Mouse (Mus musculus) forebrain, embryonic 10.5 days (tissue): Measurements from ENCODE around the gene Ptpru. TPM values are rescaled to one million over a fixed set of nuclear protein-coding genes. Genes with fewer than 3 reads are reported as not detected.
A peak's percentile ranks its signal among the peaks of the same experiment; 100 is the strongest.

Experiments used
- DNase-seq: peaks from one replicate; pipeline ENCODE4 v3.0.0-alpha.2; 2017; ENCODE audit warnings: low spot score; ENCODE audit errors: extremely low spot score
- H3K27ac ChIP-seq: fragments of 300-500 bp; sonication (generic); 2 replicates; pipeline ENCODE4 v1.5.1; 2016; ENCODE audit warnings: mild to moderate bottlenecking
- H3K27me3 ChIP-seq: fragments of 300-500 bp; sonication (generic); 2 replicates; pipeline ENCODE4 v1.6.1; 2016; ENCODE audit warnings: mild to moderate bottlenecking; ENCODE audit not compliant: poor library complexity, severe bottlenecking
- H3K36me3 ChIP-seq: fragments of 300-500 bp; sonication (generic); replicated peaks from 2 replicates; pipeline ENCODE4 v1.6.1; 2016; ENCODE audit warnings: mild to moderate bottlenecking, moderate library complexity
- H3K4me1 ChIP-seq: fragments of 300-500 bp; sonication (generic); 2 replicates; pipeline ENCODE4 v1.6.1; 2016
- H3K4me3 ChIP-seq: fragments of 300-500 bp; sonication (generic); 2 replicates; pipeline ENCODE4 v1.5.1; 2016; ENCODE audit warnings: mild to moderate bottlenecking, moderate library complexity
- H3K9me3 ChIP-seq: fragments of 300-500 bp; sonication (generic); 2 replicates; pipeline ENCODE4 v1.6.1; 2016; ENCODE audit warnings: mild to moderate bottlenecking, moderate library complexity
- WGBS: fragments of 180-500 bp; shearing (Covaris S2); methylation state at CpG from one replicate; pipeline ENCODE4 v1.1.7; 2016; 5-methylcytosine and 5-hydroxymethylcytosine counted together
- polyA plus RNA-seq: library from polyadenylated mRNA; unstranded; fragments of >200 nt; fragmentation: Nextera tagmentation; extraction: Ambion mirVana; gene quantifications from 2 replicates; pipeline ENCODE4 v1.2.1, GENCODE M21; 2016

Ptpru gene
- 26.5 and 27.0 TPM in 2 replicates for polyA plus RNA-seq

GRCm38 (mm10) chr4:131837872-131838524 is at the start of gene Ptpru:
Ptpru (minus strand) TSS chr4:131838288.
- WGBS: under 1% methylated on average over 72 of the region's 72 CpGs

DNA sequence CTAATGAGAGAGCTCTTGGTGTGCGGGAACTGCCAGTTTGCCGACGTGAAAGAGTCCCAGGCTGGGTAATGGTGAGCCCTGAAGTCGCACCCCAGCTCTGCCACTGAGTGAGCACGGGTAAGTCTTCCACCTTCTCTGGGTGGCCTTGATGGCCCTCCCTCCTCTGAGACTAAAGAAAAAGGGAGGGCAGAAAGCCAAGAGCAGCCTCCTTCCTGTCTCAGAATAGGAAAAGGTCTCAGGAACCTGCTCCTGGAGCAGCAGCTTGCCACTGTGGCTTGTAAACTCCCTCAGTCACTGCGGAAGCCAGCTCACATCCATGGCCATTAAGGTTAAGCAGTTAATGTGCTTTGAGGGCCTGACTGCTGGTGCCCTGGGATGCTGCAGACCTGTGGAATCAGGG is 47.3 kb upstream of the Ptpru start:
- H3K4me1 ChIP-seq: peaks cover 24% of the 10 kb centered on the region
- DNase-seq: no peak
- H3K27me3 ChIP-seq: no peaks in the 10 kb centered on the region
- H3K9me3 ChIP-seq: no peaks in the 10 kb centered on the region
- H3K27ac ChIP-seq: no peak overlapping the region
- H3K4me3 ChIP-seq: no peak overlapping the region
- WGBS: 90% methylated on average over 6 of the region's 6 CpGs
- H3K36me3 ChIP-seq: peaks cover 60% of the 10 kb centered on the region

More at GRCm38 (mm10) chr4:131837872-131838524, at the start of gene Ptpru:
- Histone ChIP-seq H3K27ac (peak within 1 kb of the TSS; percentile 87), H3K36me3 (no peaks in the 10 kb centered on the region), H3K4me3 (peak within 1 kb of the TSS; percentile 84), H3K4me1 (peaks cover 61% of the 10 kb centered on the region), H3K27me3 (peaks cover 76% of the 10 kb centered on the region), H3K9me3 (no peaks in the 10 kb centered on the region)
- DNase-seq: peak; percentile 86

DNA sequence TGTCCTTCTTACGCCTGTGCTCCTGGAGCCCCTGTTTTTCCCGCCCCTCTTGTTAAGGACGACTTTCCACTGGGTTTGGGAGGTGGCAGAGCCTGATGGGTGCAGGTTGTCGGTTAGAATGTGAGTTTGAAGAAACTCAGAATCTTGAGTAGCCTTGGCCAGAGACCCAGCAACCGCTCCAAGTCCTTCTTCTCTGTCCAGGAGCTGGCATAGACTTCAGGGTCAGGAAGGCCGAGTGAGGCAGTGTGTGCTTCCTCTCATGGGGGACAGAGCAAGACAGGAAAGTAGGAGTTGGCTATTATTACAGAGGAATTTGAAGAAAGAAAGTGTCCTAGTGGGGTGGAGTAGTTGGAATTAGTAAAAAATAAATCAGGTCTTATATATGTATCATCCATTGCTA is 45.5 kb upstream of the Ptpru start:
- peaks cover 31% of the 10 kb centered on the region for H3K4me1 ChIP-seq
- H3K4me3 ChIP-seq: no peak overlapping the region
- H3K36me3 ChIP-seq: peaks cover 45% of the 10 kb centered on the region
- H3K27ac ChIP-seq: no peak overlapping the region
- H3K9me3 ChIP-seq: no peaks in the 10 kb centered on the region
- WGBS: 90% methylated on average over 6 of the region's 6 CpGs
- H3K27me3 ChIP-seq: no peaks in the 10 kb centered on the region
- no peak for DNase-seq

GRCm38 (mm10) chr4:131881306-131881705 is 43.2 kb upstream of the Ptpru start:
- Histone ChIP-seq H3K27me3 (no peaks in the 10 kb centered on the region), H3K4me3 (no peak overlapping the region), H3K9me3 (no peaks in the 10 kb centered on the region), H3K4me1 (peaks cover 53% of the 10 kb centered on the region), H3K36me3 (peaks cover 24% of the 10 kb centered on the region), H3K27ac (no peak overlapping the region)
- DNase-seq: no peak
- WGBS: 95% methylated on average over 7 of the region's 7 CpGs

DNA sequence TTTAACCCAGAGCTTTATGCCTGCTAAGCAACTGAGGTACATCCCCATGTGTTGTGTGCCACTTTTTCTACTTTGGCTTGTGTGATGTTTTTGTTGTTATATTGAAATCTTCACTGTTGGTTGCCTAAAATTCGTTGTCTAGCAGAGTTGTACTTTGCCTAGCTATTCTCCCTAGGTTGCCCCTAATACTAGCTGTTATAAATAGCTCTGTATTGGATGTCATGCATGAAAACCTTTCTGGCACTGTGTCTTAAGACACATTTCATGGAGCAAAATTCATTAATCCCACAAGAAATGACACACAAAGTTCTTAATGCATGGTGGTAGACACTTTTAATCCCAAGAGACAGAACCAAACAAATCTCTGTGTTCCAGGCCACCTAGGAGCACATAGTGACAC is 41.6 kb upstream of the Ptpru start:
- Histone ChIP-seq H3K4me3 (no peak overlapping the region), H3K9me3 (no peaks in the 10 kb centered on the region), H3K4me1 (peaks cover 69% of the 10 kb centered on the region), H3K36me3 (peaks cover 13% of the 10 kb centered on the region), H3K27ac (no peak overlapping the region), H3K27me3 (no peaks in the 10 kb centered on the region)
- no peak for DNase-seq
- WGBS: 95% methylated on average over 1 of the region's 1 CpGs

GRCm38 (mm10) chr4:131876836-131877235 is 38.7 kb upstream of the Ptpru start:
- Histone ChIP-seq H3K36me3 (peaks cover 5% of the 10 kb centered on the region; the same call in 1 of the 2 replicates), H3K27ac (no peak overlapping the region), H3K4me3 (peak overlapping the region; percentile 96; the same call in 1 of the 2 replicates), H3K9me3 (no peaks in the 10 kb centered on the region), H3K4me1 (peaks cover 64% of the 10 kb centered on the region), H3K27me3 (no peaks in the 10 kb centered on the region)
- 80% methylated on average over 2 of the region's 2 CpGs for WGBS
- no peak for DNase-seq

DNA sequence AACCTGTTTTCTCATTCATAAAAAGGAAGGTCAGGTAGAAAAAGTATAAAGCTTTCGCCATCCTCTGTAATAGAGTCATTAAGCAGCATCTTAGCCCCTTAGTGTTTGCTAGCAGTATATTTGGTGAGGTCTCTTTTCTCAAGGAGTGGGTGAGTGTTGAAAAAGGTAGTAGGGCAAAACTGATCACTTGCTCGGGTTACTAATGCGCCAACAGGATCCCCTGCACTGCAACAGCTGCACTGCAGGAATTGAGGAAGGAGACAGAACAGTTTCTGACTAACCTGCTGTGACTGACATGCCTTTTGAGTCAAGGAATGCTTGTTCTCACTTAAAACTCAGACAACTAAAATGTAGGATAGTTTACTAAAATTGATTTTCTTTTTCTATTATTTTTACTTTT is 37.2 kb upstream of the Ptpru start:
- no peak for DNase-seq
- peaks cover 12% of the 10 kb centered on the region for H3K36me3 ChIP-seq
- peak overlapping the region; percentile 96 for H3K4me3 ChIP-seq
- WGBS: 48% methylated on average over 3 of the region's 3 CpGs
- 0 out of 2 replicates have a peak overlapping the region, but pooled peaks have one; percentile 100 for H3K27ac ChIP-seq
- H3K27me3 ChIP-seq: no peaks in the 10 kb centered on the region
- H3K4me1 ChIP-seq: peaks cover 55% of the 10 kb centered on the region
- no peaks in the 10 kb centered on the region for H3K9me3 ChIP-seq

DNA sequence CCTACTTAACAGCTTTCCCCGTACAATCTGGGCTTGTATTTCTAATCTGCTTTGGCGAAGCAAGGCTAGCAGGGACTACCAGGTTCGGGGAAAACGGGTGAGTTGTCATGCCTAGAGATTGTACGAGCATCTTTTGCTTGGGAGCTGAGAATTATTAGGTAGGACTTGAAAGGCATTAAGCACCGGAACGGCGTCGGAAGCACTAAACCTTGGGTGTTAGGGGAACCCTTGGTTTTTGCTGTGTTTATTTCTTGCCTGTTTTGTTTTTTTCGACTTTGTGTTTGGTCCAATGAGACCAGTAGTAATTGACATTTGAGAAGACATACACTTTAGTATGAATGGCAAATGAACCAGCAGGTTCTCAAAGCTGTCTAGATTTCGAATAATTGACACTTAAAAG is 36.5 kb upstream of the Ptpru start:
- Histone ChIP-seq H3K9me3 (no peaks in the 10 kb centered on the region), H3K4me1 (peaks cover 52% of the 10 kb centered on the region), H3K27ac (peak overlapping the region; percentile 100), H3K36me3 (peaks cover 17% of the 10 kb centered on the region), H3K4me3 (peak overlapping the region; percentile 96), H3K27me3 (no peaks in the 10 kb centered on the region)
- 5% methylated on average over 11 of the region's 11 CpGs for WGBS
- no peak for DNase-seq

DNA sequence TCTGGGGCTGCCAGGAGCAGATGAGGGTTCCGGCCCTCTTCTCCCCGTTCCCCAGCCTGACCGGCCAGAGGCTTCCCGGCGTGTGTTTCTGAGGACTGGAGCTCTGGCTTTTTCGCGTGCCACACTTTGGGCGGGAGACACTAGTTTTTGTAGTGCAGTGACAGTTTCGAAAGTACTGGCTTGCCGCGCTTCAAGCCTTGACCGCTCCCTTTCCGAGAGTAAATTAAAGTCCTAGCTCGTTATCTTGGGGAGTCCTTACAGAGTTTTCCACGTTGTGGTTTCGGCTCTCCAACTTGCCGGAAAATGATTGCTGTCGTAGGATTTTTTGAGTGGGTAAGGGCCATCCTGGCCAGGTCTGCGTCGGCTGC is 36.1 kb upstream of the Ptpru start:
- WGBS: under 1% methylated on average over 20 of the region's 20 CpGs
- H3K4me1 ChIP-seq: peaks cover 49% of the 10 kb centered on the region
- peaks cover 17% of the 10 kb centered on the region for H3K36me3 ChIP-seq
- DNase-seq: no peak
- peak overlapping the region; percentile 96 for H3K4me3 ChIP-seq
- H3K27ac ChIP-seq: peak overlapping the region; percentile 100
- no peaks in the 10 kb centered on the region for H3K27me3 ChIP-seq
- no peaks in the 10 kb centered on the region for H3K9me3 ChIP-seq

DNA sequence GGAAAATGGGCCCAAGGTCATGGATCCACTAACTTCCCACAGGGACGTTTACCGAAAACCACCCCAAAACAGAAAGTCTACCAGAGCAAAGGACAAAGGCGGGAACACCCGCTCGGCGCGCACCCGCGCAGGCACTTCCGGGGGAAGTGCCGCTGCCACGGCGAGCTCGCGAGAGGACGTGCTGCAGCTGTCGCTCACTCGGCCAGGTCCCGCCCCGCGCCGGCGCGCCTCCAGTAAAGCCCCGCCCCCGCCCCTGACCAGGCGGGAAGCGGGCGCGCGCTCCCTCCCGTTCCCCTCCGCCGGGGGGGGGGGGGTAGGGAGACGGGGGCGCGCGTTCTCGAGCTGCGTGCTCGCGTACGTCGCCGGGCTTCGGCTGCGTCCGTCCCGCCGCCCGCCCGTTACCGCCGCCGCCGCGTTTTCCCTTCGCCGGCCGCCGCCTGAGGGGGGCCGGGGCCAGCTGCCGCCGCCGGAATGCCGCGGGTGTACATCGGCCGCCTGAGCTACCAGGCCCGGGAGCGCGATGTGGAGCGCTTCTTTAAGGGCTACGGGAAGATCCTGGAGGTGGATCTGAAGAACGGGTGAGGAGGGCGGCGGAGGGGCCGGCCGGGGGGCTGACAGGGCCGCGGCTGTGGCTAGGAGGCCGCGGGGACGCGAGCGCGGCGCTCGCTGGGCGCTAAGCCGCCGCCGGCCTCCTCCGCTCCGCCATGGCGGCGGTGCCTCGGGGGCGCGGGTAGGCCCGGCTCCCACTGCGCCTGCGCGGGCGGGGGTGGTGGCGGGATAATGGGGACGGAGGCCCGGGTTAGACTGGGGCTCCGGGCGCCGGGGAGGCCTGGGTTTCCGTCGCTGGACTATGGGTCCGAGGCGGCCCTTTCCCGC is 35.4 kb upstream of the Ptpru start, which contains the start of gene Srsf4:
Srsf4 (plus strand) TSS at position 325 of the 876 bp plus-strand sequence.
- H3K27me3 ChIP-seq: no peaks in the 10 kb centered on the region
- H3K4me1 ChIP-seq: peaks cover 48% of the 10 kb centered on the region
- peak within 1 kb of the TSS; percentile 100 for H3K27ac ChIP-seq
- peak; percentile 96 for DNase-seq
- WGBS: under 1% methylated on average over 114 of the region's 116 CpGs
- peaks cover 19% of the 10 kb centered on the region for H3K36me3 ChIP-seq
- peak within 1 kb of the TSS; percentile 96 for H3K4me3 ChIP-seq
- H3K9me3 ChIP-seq: no peaks in the 10 kb centered on the region

GRCm38 (mm10) chr4:131872672-131873292 is 34.7 kb upstream of the Ptpru start:
- Histone ChIP-seq H3K9me3 (no peaks in the 10 kb centered on the region), H3K36me3 (peaks cover 25% of the 10 kb centered on the region), H3K4me3 (peak overlapping the region; percentile 96), H3K27ac (peak overlapping the region; percentile 100), H3K4me1 (peaks cover 40% of the 10 kb centered on the region), H3K27me3 (no peaks in the 10 kb centered on the region)
- no peak for DNase-seq
- WGBS: 13% methylated on average over 11 of the region's 11 CpGs

GRCm38 (mm10) chr4:131861341-131861739 is 23.3 kb upstream of the Ptpru start:
- Histone ChIP-seq H3K4me3 (no peak overlapping the region), H3K36me3 (peaks cover 83% of the 10 kb centered on the region), H3K9me3 (no peaks in the 10 kb centered on the region), H3K27me3 (no peaks in the 10 kb centered on the region), H3K4me1 (no peaks in the 10 kb centered on the region), H3K27ac (no peak overlapping the region)
- no peak for DNase-seq
- 89% methylated on average over 4 of the region's 4 CpGs for WGBS
